Mouse (Mus musculus) CH12.LX (cell line): ENCODE measurements around the gene Wdr81. TPM values are rescaled to one million over a fixed set of nuclear protein-coding genes. Genes with fewer than 3 reads are reported as not detected.
A peak's percentile ranks its signal among the peaks of the same experiment; 100 is the strongest.
"Not testable (repeated sequence)": the region's sequence is repeated elsewhere in the genome, so short reads cannot be mapped to it uniquely, and the experiment has no call there.

ENCODE experiments used
- DNase-seq: peaks from one replicate; pipeline ENCODE4 v3.0.0-alpha.2; 2013; ENCODE audit errors: extremely low read depth
- H3K27ac ChIP-seq: 2 replicates; pipeline ENCODE4 v1.5.1; 2012; ENCODE audit warnings: low read depth, mild to moderate bottlenecking, control low read depth, moderate library complexity; ENCODE audit not compliant: insufficient read depth
- H3K27me3 ChIP-seq: replicated peaks from 2 replicates; pipeline ENCODE3; 2012; ENCODE audit warnings: inconsistent platforms
- H3K36me3 ChIP-seq, 2 experiments: replicated peaks in 1 of 2; 2 replicates each; pipeline versions ENCODE3 to v1.6.1; 2012; ENCODE audit warnings: inconsistent platforms in 1 of 2, low read length in 1 of 2, mild to moderate bottlenecking in 1 of 2, mixed read lengths in 1 of 2, moderate library complexity in 1 of 2; ENCODE audit not compliant: control insufficient read depth in 1 of 2, insufficient read depth in 1 of 2
- H3K4me1 ChIP-seq, 2 experiments: 2 replicates each; pipeline ENCODE4 v1.6.1; 2012; ENCODE audit warnings: inconsistent platforms in 1 of 2, moderate library complexity in 1 of 2; ENCODE audit not compliant: insufficient read depth in 2 of 2, control insufficient read depth in 1 of 2
- H3K4me2 ChIP-seq: 2 replicates; pipeline ENCODE4 v1.6.1; 2012; ENCODE audit warnings: low read depth, mild to moderate bottlenecking, control low read depth; ENCODE audit not compliant: poor library complexity, insufficient read depth, severe bottlenecking
- H3K4me3 ChIP-seq, 3 experiments: fragments of 150-350 bp in 1 of 3; sonication (generic) in 1 of 3; replicated peaks in 1 of 3; 2 replicates each; pipeline versions ENCODE3 to v1.5.1; 2011 to 2012; ENCODE audit warnings: low read depth in 2 of 3, low read length in 2 of 3, mild to moderate bottlenecking in 2 of 3, moderate library complexity in 2 of 3, control low read depth in 1 of 3, improper control_type of control experiment in 1 of 3, inconsistent platforms in 1 of 3, mixed read lengths in 1 of 3; ENCODE audit not compliant: poor library complexity in 1 of 3
- H3K79me2 ChIP-seq: replicated peaks from 2 replicates; pipeline ENCODE4 v1.6.1; 2012; ENCODE audit warnings: mild to moderate bottlenecking, moderate library complexity; ENCODE audit not compliant: control insufficient read depth, poor library complexity, insufficient read depth, severe bottlenecking; ENCODE audit errors: extremely low read depth
- H3K9ac ChIP-seq: 2 replicates; pipeline ENCODE4 v1.6.1; 2012; ENCODE audit warnings: low read depth, mild to moderate bottlenecking, control low read depth, moderate library complexity; ENCODE audit not compliant: insufficient read depth
- H3K9me3 ChIP-seq: replicated peaks from 2 replicates; pipeline ENCODE3; 2012; ENCODE audit warnings: low read length, inconsistent platforms, mixed read lengths
- BHLHE40 ChIP-seq: IDR thresholded peaks from 2 replicates; pipeline ENCODE4 v1.6.1; 2011; ENCODE audit warnings: mild to moderate bottlenecking, low read depth, low read length, improper control_type of control experiment
- CHD2 ChIP-seq: IDR thresholded peaks from 2 replicates; pipeline ENCODE4 v1.6.1; 2011; ENCODE audit warnings: low read length, improper control_type of control experiment
- CTCF ChIP-seq, 2 experiments: IDR thresholded peaks in 1 of 2; conservative IDR thresholded peaks in 1 of 2; 2 replicates each; pipeline ENCODE4 v1.5.1; 2011 to 2012; ENCODE audit warnings: low read depth in 2 of 2, low read length in 2 of 2, improper control_type of control experiment in 1 of 2, inconsistent platforms in 1 of 2, mild to moderate bottlenecking in 1 of 2, moderate library complexity in 1 of 2
- EP300 ChIP-seq: IDR thresholded peaks from 2 replicates; pipeline ENCODE4 v1.6.1; 2011; ENCODE audit warnings: low read length, improper control_type of control experiment
- IRF4 ChIP-seq: IDR thresholded peaks from 2 replicates; pipeline ENCODE4 v1.6.1; 2014; ENCODE audit warnings: low read depth, mild to moderate bottlenecking, inconsistent platforms, low read length, improper control_type of control experiment
- MAX ChIP-seq: IDR thresholded peaks from 2 replicates; pipeline ENCODE4 v1.6.1; 2011; ENCODE audit warnings: low read length, improper control_type of control experiment
- MEF2A ChIP-seq: IDR thresholded peaks from 2 replicates; pipeline ENCODE4 v1.6.1; 2014; ENCODE audit warnings: low read depth, mild to moderate bottlenecking, inconsistent platforms, low read length, improper control_type of control experiment, borderline replicate concordance
- MXI1 ChIP-seq: IDR thresholded peaks from 2 replicates; pipeline ENCODE4 v1.6.1; 2011; ENCODE audit warnings: mild to moderate bottlenecking, low read depth, low read length, improper control_type of control experiment
- MYC ChIP-seq: IDR thresholded peaks from 2 replicates; pipeline ENCODE4 v1.6.1; 2011; ENCODE audit warnings: low read depth, mild to moderate bottlenecking, improper control_type of control experiment, low read length
- NELFE ChIP-seq: IDR thresholded peaks from 2 replicates; pipeline ENCODE4 v1.6.1; 2011; ENCODE audit warnings: low read depth, low read length, improper control_type of control experiment
- PAX5 ChIP-seq: IDR thresholded peaks from 2 replicates; pipeline ENCODE4 v1.6.1; 2012; ENCODE audit warnings: low read length, inconsistent platforms, mixed read lengths
- POLR2AphosphoS2 ChIP-seq: IDR thresholded peaks from 2 replicates; pipeline ENCODE4 v1.6.1; 2011; ENCODE audit warnings: low read depth, low read length, improper control_type of control experiment
- RAD21 ChIP-seq: IDR thresholded peaks from 2 replicates; pipeline ENCODE4 v1.6.1; 2011; ENCODE audit warnings: low read depth, mild to moderate bottlenecking, low read length, improper control_type of control experiment, moderate library complexity
- TBP ChIP-seq: conservative IDR thresholded peaks from 2 replicates; pipeline ENCODE4 v1.6.1; 2011; ENCODE audit warnings: low read depth, low read length, improper control_type of control experiment
- TCF12 ChIP-seq: IDR thresholded peaks from 2 replicates; pipeline ENCODE4 v1.6.1; 2014; ENCODE audit warnings: low read depth, mild to moderate bottlenecking, inconsistent platforms, low read length, improper control_type of control experiment
- USF1 ChIP-seq: IDR thresholded peaks from 2 replicates; pipeline ENCODE4 v1.6.1; 2014; ENCODE audit warnings: low read depth, mild to moderate bottlenecking, inconsistent platforms, low read length, improper control_type of control experiment
- USF2 ChIP-seq: conservative IDR thresholded peaks from 2 replicates; pipeline ENCODE4 v1.6.1; 2011; ENCODE audit warnings: low read depth, low read length, improper control_type of control experiment
- dilution Hi-C: fragments of 300-500 bp; cut with MboI; formaldehyde crosslinking; loops from 2 replicates; pipeline ENCODE4 v1.14.3; 2020; ENCODE audit warnings: low sequenced_read_pairs; ENCODE audit not compliant: extremely low pct_unique_long_range_greater_than_20kb, extremely low pct_ligation_motif_present
- in situ Hi-C: fragments of 300-500 bp; cut with MboI; formaldehyde crosslinking; loops from 3 replicates; pipeline ENCODE4 v1.14.3; 2019; ENCODE audit warnings: low sequenced_read_pairs, low pct_ligation_motif_present, low pct_unique_long_range_greater_than_20kb, mixed read lengths
- polyA plus RNA-seq: library from polyadenylated mRNA; unstranded; fragments of >175 nt; gene quantifications from 2 replicates; pipeline ENCODE4 v1.2.1, GENCODE M21; 2012; ENCODE audit warnings: low read depth; ENCODE audit not compliant: insufficient read length
- total RNA-seq, 2 experiments: library from RNA; depleted of rRNA; stranded (reverse); fragments of 300-350 nt in 1 of 2; fragments of >200 nt in 1 of 2; gene quantifications; 2 replicates each; pipeline ENCODE4 v1.2.3; 2012 to 2014

The Wdr81 gene
- total and polyA plus RNA-seq, 3 experiments, result 3.1 to 16.3 (median 13.7) TPM

DNA sequence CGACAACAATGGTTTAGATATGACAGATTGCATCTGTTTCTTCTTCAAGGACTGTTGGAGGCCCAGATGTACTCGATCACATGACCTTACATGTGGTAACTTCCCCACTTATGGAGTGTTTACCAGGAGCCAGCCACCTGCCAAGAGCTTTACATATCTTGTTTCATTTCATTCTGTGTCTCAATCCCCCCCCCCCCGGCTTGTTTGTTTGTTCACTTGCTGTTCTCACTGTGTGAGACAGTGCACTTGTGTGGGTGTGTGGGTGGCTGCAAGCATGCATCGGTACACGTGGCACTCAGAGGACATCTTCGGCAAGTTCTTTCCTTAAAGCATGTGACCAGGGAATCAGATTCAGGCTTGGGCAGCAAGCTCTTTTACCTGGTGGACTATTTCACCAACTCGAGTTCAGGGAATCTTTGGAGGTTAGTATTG, 1.9 kb upstream of the Wdr81 start:
- no peak for DNase-seq
- H3K4me3 ChIP-seq, result no peak overlapping the region
- no peaks in the 10 kb centered on the region for H3K79me2 ChIP-seq
- 0 out of 2 replicates have a peak, but pooled peaks have one; percentile 38 for TF ChIP-seq TCF12
- TF ChIP-seq EP300, result peak; percentile 20; the same call in 1 of the 2 replicates
- TF ChIP-seq USF2, result peak; percentile 42; the same call in 1 of the 2 replicates
- peak; percentile 81 for TF ChIP-seq MAX
- no peak for TF ChIP-seq NELFE
- TF ChIP-seq IRF4, result peak; percentile 17; the same call in 1 of the 2 replicates
- TF ChIP-seq MEF2A, result 0 out of 2 replicates have a peak, but pooled peaks have one; percentile 23
- peak; percentile 58 for TF ChIP-seq USF1
- TF ChIP-seq MYC, result peak; percentile 59; the same call in 1 of the 2 replicates
- TF ChIP-seq RAD21, result no peak
- TF ChIP-seq CTCF (conservative IDR thresholded peaks at IDR 0.05 in 1 of 2, IDR thresholded peaks at IDR 0.05 in 1 of 2; ENCODE audit: low read depth in 2 of 2, low read length in 2 of 2), result no peak
- peak; percentile 54 for TF ChIP-seq BHLHE40
- TF ChIP-seq POLR2AphosphoS2, result no peak
- TF ChIP-seq PAX5, result no peak
- no peak for TF ChIP-seq CHD2
- peak; percentile 49 for TF ChIP-seq MXI1
- dilution Hi-C loops (no loop called here), in situ Hi-C loops (loop anchor here (5.0 kb wide), 1 partner anchor 44 kb away; no protein-coding TSS in a partner anchor)
- H3K4me1 ChIP-seq, result peaks cover 29 to 76% of the 10 kb centered on the region in 2 experiments
- no peaks in the 10 kb centered on the region for H3K27me3 ChIP-seq
- no peaks in the 10 kb centered on the region for H3K9me3 ChIP-seq
- peak overlapping the region; percentile 52 for H3K27ac ChIP-seq
- H3K36me3 ChIP-seq, result peaks cover 8 to 18% of the 10 kb centered on the region in 2 experiments
- H3K9ac ChIP-seq, result no peak overlapping the region
- H3K4me2 ChIP-seq, result no peak overlapping the region

DNA sequence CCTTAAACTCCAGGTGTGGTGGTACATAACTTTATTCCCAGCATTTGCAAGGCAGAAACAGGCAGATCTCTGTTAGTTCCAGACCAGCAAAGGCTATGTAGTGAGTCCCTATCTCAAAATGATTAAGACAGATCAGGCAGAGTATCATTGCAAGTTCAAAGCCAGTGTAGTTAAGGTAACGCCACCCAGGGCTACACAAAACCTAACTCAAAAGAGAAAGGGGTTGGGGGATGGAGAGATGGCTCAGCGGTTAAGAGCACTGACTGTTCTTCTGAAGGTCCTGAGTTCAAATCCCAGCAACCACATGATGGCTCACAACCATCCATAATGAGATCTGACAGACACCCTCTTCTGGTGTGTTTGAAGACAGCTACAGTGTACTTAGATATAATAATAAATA, 1.5 kb upstream of the Wdr81 start:
- dilution Hi-C loops, H3K4me2 ChIP-seq, H3K9ac ChIP-seq, H3K4me3 ChIP-seq, H3K79me2 ChIP-seq, H3K27me3 ChIP-seq, DNase-seq, H3K9me3 ChIP-seq: not testable (repeated sequence)
- Histone ChIP-seq H3K4me1 (peaks cover 31 to 81% of the 10 kb centered on the region in 2 experiments), H3K36me3 (peaks cover 13 to 23% of the 10 kb centered on the region in 2 experiments), H3K27ac (peak overlapping the region; percentile 83)
- TF ChIP-seq TBP, result peak; percentile 71
- in situ Hi-C loops, result loop anchor here (5.0 kb wide), 1 partner anchor 44 kb away; no protein-coding TSS in a partner anchor
